Mouse (Mus musculus) heart, embryonic 12.5 days (tissue): ENCODE results near the gene Pde4d. TPM values are rescaled to one million over a fixed set of nuclear protein-coding genes. Genes with fewer than 3 reads are reported as not detected.
A peak's percentile ranks its signal among the peaks of the same experiment; 100 is the strongest.

Experiments
- ATAC-seq: fragments of 200-750 bp; cut with Nextera tagmentation; 2 replicates; pipeline ENCODE4 v1.8.0; 2017; ENCODE audit warnings: moderate TSS enrichment, moderate library complexity; ENCODE audit not compliant: insufficient number of reproducible peaks, low FRiP score
- H3K27ac ChIP-seq: fragments of 300-500 bp; sonication (generic); 2 replicates; pipeline ENCODE4 v1.5.1; 2016; ENCODE audit warnings: mild to moderate bottlenecking, moderate library complexity; ENCODE audit not compliant: poor library complexity, severe bottlenecking
- H3K27me3 ChIP-seq: fragments of 300-500 bp; sonication (generic); replicated peaks from 2 replicates; pipeline ENCODE4 v1.6.1; 2016; ENCODE audit warnings: mild to moderate bottlenecking, moderate library complexity
- H3K36me3 ChIP-seq: fragments of 300-500 bp; sonication (generic); 2 replicates; pipeline ENCODE4 v1.6.1; 2016; ENCODE audit warnings: mild to moderate bottlenecking, moderate library complexity
- H3K4me1 ChIP-seq: fragments of 300-500 bp; sonication (generic); replicated peaks from 2 replicates; pipeline ENCODE4 v1.6.1; 2016; ENCODE audit warnings: mild to moderate bottlenecking
- H3K4me2 ChIP-seq: fragments of 300-500 bp; sonication (generic); 2 replicates; pipeline ENCODE4 v1.6.1; 2016; ENCODE audit warnings: mild to moderate bottlenecking, moderate library complexity
- H3K4me3 ChIP-seq: fragments of 300-500 bp; sonication (generic); 2 replicates; pipeline ENCODE4 v1.5.1; 2016; ENCODE audit warnings: mild to moderate bottlenecking
- H3K9ac ChIP-seq: fragments of 300-500 bp; sonication (generic); 2 replicates; pipeline ENCODE4 v1.6.1; 2016; ENCODE audit warnings: mild to moderate bottlenecking, moderate library complexity
- H3K9me3 ChIP-seq: fragments of 300-500 bp; sonication (generic); replicated peaks from 2 replicates; pipeline ENCODE4 v1.6.1; 2016; ENCODE audit warnings: mild to moderate bottlenecking, moderate library complexity
- WGBS: fragments of 180-500 bp; shearing (Covaris S2); methylation state at CpG from one replicate; pipeline ENCODE4 v1.1.7; 2016; 5-methylcytosine and 5-hydroxymethylcytosine counted together
- polyA plus RNA-seq: library from polyadenylated mRNA; unstranded; fragments of >200 nt; fragmentation: Nextera tagmentation; extraction: Ambion mirVana; gene quantifications from 2 replicates; pipeline ENCODE4 v1.2.1, GENCODE M21; 2016

Pde4d gene
- polyA plus RNA-seq, 1 experiment from 2014 or later = 34.2 TPM

DNA sequence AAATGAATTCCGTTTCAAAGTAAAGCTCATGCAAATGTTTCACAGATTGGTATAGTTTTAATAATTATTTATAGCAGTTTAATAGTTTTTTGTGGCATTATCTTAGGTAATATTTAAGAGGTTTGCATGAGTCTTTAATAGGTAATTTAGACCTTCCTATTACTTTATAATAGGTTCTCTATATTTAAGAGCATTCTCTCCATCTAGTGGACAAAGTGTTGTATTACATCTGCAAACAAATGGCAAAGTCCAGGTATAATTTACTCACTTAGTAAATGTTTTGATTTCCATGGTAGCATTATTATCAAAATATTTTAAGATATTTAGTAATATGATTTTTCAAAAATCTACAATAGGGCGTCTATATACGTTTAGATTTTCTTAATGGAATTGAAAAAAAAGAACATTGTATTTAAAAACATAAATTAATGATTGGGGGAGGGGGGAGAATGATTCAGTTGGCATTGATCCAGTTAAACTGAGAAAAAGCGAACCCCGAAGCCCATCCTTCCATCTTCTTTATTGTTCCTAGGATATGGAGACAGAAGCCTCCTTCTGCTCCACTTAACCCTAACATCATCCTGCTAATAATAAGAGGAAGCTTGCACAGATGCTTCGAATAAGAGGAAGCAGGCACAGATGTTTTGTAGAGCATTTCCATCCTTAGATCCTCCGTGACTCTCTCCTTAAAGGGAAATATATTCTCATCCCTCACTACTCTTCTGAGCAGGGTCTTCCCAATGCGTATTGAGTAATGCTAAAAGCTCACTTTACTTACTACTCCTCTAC is 1286.7 kb downstream of the Pde4d start:
- Histone ChIP-seq H3K9ac (no peak overlapping the region), H3K9me3 (no peaks in the 10 kb centered on the region), H3K36me3 (peaks cover 5% of the 10 kb centered on the region; the same call in 1 of the 2 replicates), H3K4me3 (no peak overlapping the region), H3K27me3 (no peaks in the 10 kb centered on the region), H3K4me1 (peaks cover 7% of the 10 kb centered on the region), H3K27ac (no peak overlapping the region), H3K4me2 (no peak overlapping the region)
- ATAC-seq = no peak
- 50% methylated on average over 8 of the region's 8 CpGs for WGBS

GRCm38 (mm10) chr13:109746492-109746891 is 1296.7 kb downstream of the Pde4d start:
- no peak overlapping the region for H3K9ac ChIP-seq
- H3K4me1 ChIP-seq = no peaks in the 10 kb centered on the region
- ATAC-seq = no peak
- no peaks in the 10 kb centered on the region for H3K27me3 ChIP-seq
- H3K36me3 ChIP-seq = peaks cover 23% of the 10 kb centered on the region
- no peak overlapping the region for H3K27ac ChIP-seq
- no peak overlapping the region for H3K4me3 ChIP-seq
- H3K9me3 ChIP-seq = no peaks in the 10 kb centered on the region
- no peak overlapping the region for H3K4me2 ChIP-seq

DNA sequence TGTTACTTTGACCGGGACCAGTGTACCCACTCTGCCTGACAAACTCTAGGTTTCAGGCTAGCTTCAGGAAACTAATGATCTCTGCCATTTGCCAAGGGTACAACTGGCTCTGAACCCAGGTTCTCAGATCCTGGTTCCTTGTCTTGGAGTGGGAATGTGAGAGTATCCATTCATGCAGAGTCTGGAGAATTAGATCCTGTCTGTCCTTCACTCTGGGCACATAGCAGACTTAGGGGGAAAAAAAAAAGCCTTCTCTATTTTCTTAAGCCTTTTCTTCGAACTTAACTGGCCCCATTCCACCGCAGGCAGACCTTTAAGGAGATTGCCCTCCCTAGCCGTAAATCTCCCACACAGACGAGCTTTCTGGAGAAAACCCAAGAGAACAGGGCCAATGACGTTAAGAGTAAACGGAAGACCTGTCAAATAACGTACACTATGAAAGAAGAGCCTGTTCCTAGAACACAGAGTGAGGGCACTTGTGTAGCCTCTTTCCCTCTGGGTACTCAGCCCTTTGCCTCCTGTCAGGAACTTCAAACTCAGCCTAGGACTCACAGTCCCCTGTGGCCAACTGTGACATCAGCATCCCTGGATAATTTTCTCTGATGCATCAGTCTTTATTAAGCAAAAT is 1302.6 kb downstream of the Pde4d start:
- no peak overlapping the region for H3K27ac ChIP-seq
- no peak overlapping the region for H3K9ac ChIP-seq
- H3K4me3 ChIP-seq = no peak overlapping the region
- WGBS = 56% methylated on average over 8 of the region's 8 CpGs
- H3K9me3 ChIP-seq = no peaks in the 10 kb centered on the region
- 0 out of 2 replicates have a peak, but pooled peaks cover 2% of the 10 kb centered on the region for H3K4me1 ChIP-seq
- H3K4me2 ChIP-seq = no peak overlapping the region
- no peaks in the 10 kb centered on the region for H3K27me3 ChIP-seq
- ATAC-seq = no peak
- no peaks in the 10 kb centered on the region for H3K36me3 ChIP-seq

- Histone ChIP-seq H3K27me3 (no peaks in the 10 kb centered on the region), H3K9me3 (no peaks in the 10 kb centered on the region), H3K4me1 (peaks cover 20% of the 10 kb centered on the region), H3K4me3 (no peak overlapping the region), H3K9ac (no peak overlapping the region), H3K4me2 (no peak overlapping the region), H3K27ac (no peak overlapping the region), H3K36me3 (no peaks in the 10 kb centered on the region)
- WGBS = 88% methylated on average over 5 of the region's 5 CpGs
- no peak for ATAC-seq
Measured at GRCm38 (mm10) chr13:109756854-109757253, 1307.1 kb downstream of the Pde4d start.

DNA sequence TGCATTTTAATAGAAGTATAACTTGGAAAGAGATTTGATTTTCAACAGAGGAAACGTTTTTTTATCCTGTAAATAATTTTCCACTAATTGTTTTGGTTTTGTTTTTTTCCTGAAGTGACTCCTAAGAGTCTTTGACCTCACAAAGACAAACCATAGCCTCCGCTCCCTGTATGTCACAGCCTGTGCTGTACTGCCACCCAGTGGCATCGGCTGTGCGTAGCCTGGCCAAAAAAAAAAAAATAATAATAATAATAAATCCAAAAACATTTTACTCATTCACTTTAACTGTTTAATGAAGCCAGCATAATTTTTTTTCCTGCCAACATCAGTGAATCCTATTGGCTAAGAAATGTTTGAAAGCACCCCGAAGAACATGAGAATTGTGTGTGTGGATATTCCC is 1309.5 kb downstream of the Pde4d start:
- WGBS = 30% methylated on average over 5 of the region's 5 CpGs
- Histone ChIP-seq H3K36me3 (no peaks in the 10 kb centered on the region), H3K9me3 (no peaks in the 10 kb centered on the region), H3K27me3 (no peaks in the 10 kb centered on the region), H3K9ac (no peak overlapping the region), H3K27ac (no peak overlapping the region), H3K4me3 (no peak overlapping the region), H3K4me2 (no peak overlapping the region), H3K4me1 (peaks cover 17% of the 10 kb centered on the region)
- ATAC-seq = no peak

GRCm38 (mm10) chr13:109761081-109761480 is 1311.3 kb downstream of the Pde4d start:
- Histone ChIP-seq H3K27me3 (no peaks in the 10 kb centered on the region), H3K9me3 (no peaks in the 10 kb centered on the region), H3K4me1 (peaks cover 17% of the 10 kb centered on the region), H3K4me2 (no peak overlapping the region; the same call in 1 of the 2 replicates), H3K36me3 (no peaks in the 10 kb centered on the region), H3K27ac (peak overlapping the region; percentile 23), H3K9ac (no peak overlapping the region), H3K4me3 (no peak overlapping the region)
- 49% methylated on average over 13 of the region's 13 CpGs for WGBS
- ATAC-seq = peak; percentile 69

DNA sequence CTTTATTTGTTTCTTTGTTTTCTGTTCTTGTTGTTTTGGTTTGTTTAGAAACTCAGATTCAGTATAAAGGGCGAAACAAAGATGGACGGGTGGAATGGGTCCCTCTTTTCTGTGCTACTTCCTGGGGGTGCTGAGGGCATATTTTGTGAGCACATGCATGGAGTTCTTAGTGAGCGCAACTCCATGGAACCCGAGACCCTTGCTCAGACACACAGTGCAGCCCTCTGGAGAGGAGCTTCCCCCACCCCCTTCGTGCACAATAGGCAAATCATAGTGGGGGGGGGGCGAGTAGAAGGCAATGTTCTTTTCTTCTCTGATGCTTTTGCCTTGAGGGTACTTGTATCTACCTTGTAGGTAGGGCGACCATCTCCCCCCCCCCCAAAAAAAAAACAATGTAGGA is 1325.0 kb downstream of the Pde4d start:
- H3K4me2 ChIP-seq = 0 out of 2 replicates have a peak overlapping the region, but pooled peaks have one; percentile 16
- H3K9ac ChIP-seq = no peak overlapping the region
- ATAC-seq = 0 out of 2 replicates have a peak, but pooled peaks have one; percentile 15
- WGBS = 60% methylated on average over 7 of the region's 7 CpGs
- peaks cover 20% of the 10 kb centered on the region for H3K4me1 ChIP-seq
- no peaks in the 10 kb centered on the region for H3K27me3 ChIP-seq
- H3K4me3 ChIP-seq = no peak overlapping the region
- peaks cover 24% of the 10 kb centered on the region for H3K36me3 ChIP-seq
- H3K9me3 ChIP-seq = no peaks in the 10 kb centered on the region
- no peak overlapping the region for H3K27ac ChIP-seq

GRCm38 (mm10) chr13:109775197-109775596 is 1325.4 kb downstream of the Pde4d start:
- Histone ChIP-seq H3K9me3 (no peaks in the 10 kb centered on the region), H3K4me3 (no peak overlapping the region), H3K4me2 (0 out of 2 replicates have a peak overlapping the region, but pooled peaks have one; percentile 16), H3K4me1 (peaks cover 20% of the 10 kb centered on the region), H3K27ac (0 out of 2 replicates have a peak overlapping the region, but pooled peaks have one; percentile 8), H3K9ac (no peak overlapping the region), H3K27me3 (no peaks in the 10 kb centered on the region), H3K36me3 (peaks cover 20% of the 10 kb centered on the region; the same call in 1 of the 2 replicates)
- 11% methylated on average over 5 of the region's 5 CpGs for WGBS
- ATAC-seq = 0 out of 2 replicates have a peak, but pooled peaks have one; percentile 10

DNA sequence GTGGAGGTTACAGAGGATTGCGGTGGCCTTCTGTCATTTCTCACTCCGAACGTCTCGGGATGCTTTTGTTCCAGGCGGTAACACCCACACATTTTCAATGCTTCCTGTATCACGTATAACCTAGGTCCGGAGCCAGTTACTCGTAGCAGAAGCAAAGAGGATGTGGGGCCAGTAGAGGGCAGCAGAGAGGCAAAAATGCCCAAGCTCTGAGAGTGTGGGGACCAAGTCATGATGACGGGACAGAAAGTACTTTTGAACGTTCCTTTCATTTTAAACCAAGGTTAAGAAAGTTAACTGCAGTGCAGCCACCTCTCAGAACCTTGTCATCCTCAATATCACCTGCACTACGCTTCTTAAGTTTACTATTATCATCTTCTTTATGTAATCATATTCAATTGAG is 1326.4 kb downstream of the Pde4d start:
- peak overlapping the region; percentile 50; the same call in 1 of the 2 replicates for H3K27ac ChIP-seq
- peaks cover 20% of the 10 kb centered on the region for H3K4me1 ChIP-seq
- WGBS = 3% methylated on average over 11 of the region's 11 CpGs
- H3K27me3 ChIP-seq = no peaks in the 10 kb centered on the region
- no peaks in the 10 kb centered on the region for H3K9me3 ChIP-seq
- peak; percentile 94 for ATAC-seq
- H3K9ac ChIP-seq = no peak overlapping the region
- H3K36me3 ChIP-seq = peaks cover 18% of the 10 kb centered on the region; the same call in 1 of the 2 replicates
- peak overlapping the region; percentile 36 for H3K4me3 ChIP-seq
- H3K4me2 ChIP-seq = peak overlapping the region; percentile 73

DNA sequence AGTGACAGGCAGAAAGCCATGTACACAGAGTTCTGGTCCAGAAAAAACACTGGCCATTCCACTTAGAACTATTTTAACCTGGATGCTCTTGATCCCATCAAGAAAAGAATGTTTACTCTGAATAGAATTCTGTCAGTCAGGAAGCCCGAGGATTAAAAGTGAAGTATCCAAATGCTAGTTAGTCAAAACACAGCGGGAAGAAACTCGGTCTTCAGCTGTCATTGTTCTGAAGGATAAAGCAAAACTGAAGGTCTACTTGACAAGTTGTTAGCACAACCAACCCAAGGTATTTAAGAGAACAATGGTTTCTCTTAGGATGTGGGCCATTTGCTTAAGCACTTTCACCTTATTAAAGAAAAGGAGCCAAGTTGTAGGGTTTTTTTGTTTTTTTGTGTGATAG is 1327.2 kb downstream of the Pde4d start:
- Histone ChIP-seq H3K4me1 (peaks cover 20% of the 10 kb centered on the region), H3K27ac (no peak overlapping the region), H3K9me3 (no peaks in the 10 kb centered on the region), H3K9ac (no peak overlapping the region), H3K27me3 (no peaks in the 10 kb centered on the region), H3K4me2 (no peak overlapping the region), H3K36me3 (peaks cover 13% of the 10 kb centered on the region; the same call in 1 of the 2 replicates), H3K4me3 (no peak overlapping the region)
- no peak for ATAC-seq
- WGBS = 30% methylated on average over 3 of the region's 3 CpGs

GRCm38 (mm10) chr13:109777441-109777840 is 1327.7 kb downstream of the Pde4d start:
- Histone ChIP-seq H3K9ac (no peak overlapping the region), H3K4me2 (no peak overlapping the region), H3K36me3 (peaks cover 8% of the 10 kb centered on the region; the same call in 1 of the 2 replicates), H3K4me1 (peaks cover 20% of the 10 kb centered on the region), H3K27ac (no peak overlapping the region), H3K9me3 (no peaks in the 10 kb centered on the region), H3K4me3 (no peak overlapping the region), H3K27me3 (no peaks in the 10 kb centered on the region)
- 85% methylated on average over 5 of the region's 5 CpGs for WGBS
- ATAC-seq = no peak
